Mouse (Mus musculus): ENCODE data around the gene Gm21976. TPM values are rescaled to one million over a fixed set of nuclear protein-coding genes. Genes with fewer than 3 reads are reported as not detected.
A peak's percentile ranks its signal among the peaks of the same experiment; 100 is the strongest.

Gene Gm21976
- polyA plus RNA-seq, 1 experiment from 2014 or later, result not detected

DNA sequence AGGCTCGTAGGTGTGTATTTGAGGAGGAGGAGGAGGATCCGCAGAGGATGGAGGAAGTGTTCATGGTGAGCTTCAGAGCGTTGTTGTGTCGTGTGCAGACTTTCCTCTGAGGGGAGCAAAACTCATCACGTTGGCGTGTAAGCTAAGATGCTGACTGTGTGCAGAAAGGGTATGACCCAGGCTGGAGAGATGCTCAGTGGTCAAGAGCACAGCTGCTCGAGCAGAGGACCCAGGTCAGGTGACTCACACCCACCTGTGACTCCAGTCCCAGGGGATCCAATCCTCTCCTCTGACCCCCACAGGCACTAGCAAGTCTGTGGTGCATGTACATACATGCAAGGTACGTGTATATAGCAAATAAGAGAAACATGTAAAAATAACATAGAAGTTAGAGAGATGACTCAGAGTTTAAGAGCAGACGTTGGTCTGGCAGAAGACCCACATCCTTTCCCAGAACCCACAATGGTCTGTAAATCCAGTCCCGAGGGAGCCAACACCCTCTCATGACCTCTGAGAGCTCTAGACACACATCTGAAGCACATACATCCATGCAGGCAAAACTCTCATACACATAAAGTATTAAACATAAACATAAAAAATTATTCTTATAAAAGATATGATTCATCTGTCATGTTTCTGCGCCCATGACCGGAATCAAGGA lies 1.4 kb downstream of the Gm21976 start:
- no peaks in the 10 kb centered on the region for H3K9me3 ChIP-seq (ENCODE audit: control insufficient read depth, low read length)
- no peak overlapping the region for H3K9ac ChIP-seq (ENCODE audit: low read length)
- H3K36me3 ChIP-seq (ENCODE audit: control insufficient read depth, insufficient read depth, low read length), result no peaks in the 10 kb centered on the region
- 66% methylated on average over 12 of the region's 12 CpGs for WGBS
- ATAC-seq (ENCODE audit: low FRiP score, low TSS enrichment) (no peak), DNase-seq (ENCODE audit: low spot score) (no peak)
- H3K4me2 ChIP-seq (replicated peaks; ENCODE audit: low read depth), result no peak overlapping the region
- no peaks in the 10 kb centered on the region for H3K4me1 ChIP-seq (replicated peaks; ENCODE audit: control insufficient read depth, insufficient read depth)
- H3K4me3 ChIP-seq (ENCODE audit: low read depth, low read length), result no peak overlapping the region
- H3K27me3 ChIP-seq (ENCODE audit: control insufficient read depth, insufficient read depth, low read length), result no peaks in the 10 kb centered on the region
- H3K27ac ChIP-seq (replicated peaks), result no peak overlapping the region
- TF ChIP-seq EP300 (optimal IDR thresholded peaks at IDR 0.05) (no peak), CTCF (IDR thresholded peaks at IDR 0.05; ENCODE audit: low read depth) (no peak)

DNA sequence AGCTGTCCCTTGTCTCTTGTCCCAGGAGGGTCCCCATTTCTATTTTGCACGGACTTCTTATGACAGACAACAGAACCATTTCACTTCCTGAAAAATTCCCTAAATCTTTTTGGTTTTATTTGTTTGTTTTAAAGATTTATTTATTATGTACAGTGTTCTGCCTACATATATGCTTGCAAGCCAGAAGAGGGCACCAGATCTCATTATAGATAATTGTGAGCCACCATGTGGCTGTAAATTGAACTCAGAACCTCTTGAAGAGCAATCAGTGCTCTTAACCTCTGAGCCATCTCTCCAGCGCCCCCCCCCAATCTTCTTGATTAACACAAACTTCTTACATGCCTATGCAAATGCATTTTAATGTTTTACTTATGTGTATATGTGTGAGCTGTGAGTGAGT lies 11.0 kb downstream of the Gm21976 start:
- H3K4me1 ChIP-seq (replicated peaks; ENCODE audit: control insufficient read depth, insufficient read depth), result no peaks in the 10 kb centered on the region
- ATAC-seq (ENCODE audit: low FRiP score, low TSS enrichment), result no peak

DNA sequence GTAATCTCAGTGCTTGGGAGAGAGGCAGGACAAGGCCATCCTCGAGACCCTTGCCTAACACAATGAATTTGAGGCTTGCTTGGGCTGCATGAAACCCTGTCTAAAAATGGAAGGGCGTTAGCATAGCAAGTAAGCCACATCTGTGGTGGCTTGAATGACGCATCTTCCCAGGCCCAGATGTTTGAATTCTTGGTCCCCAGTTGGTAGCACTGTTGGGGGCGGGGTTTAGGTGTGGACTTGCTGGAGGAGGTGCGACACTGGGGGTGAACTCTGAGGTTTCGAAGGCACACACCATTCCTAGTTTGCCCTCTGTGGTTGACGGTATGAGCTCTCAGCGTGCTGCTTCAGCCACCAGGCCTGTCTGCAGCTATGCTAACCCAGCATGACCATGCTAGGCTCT lies 12.0 kb downstream of the Gm21976 start:
- no peak overlapping the region for H3K27ac ChIP-seq (replicated peaks)
- no peak overlapping the region for H3K9ac ChIP-seq (ENCODE audit: low read length)
- no peaks in the 10 kb centered on the region for H3K4me1 ChIP-seq (replicated peaks; ENCODE audit: control insufficient read depth, insufficient read depth)
- H3K4me3 ChIP-seq (ENCODE audit: low read depth, low read length), result no peak overlapping the region
- no peak for ATAC-seq (ENCODE audit: low FRiP score, low TSS enrichment)
- no peaks in the 10 kb centered on the region for H3K27me3 ChIP-seq (ENCODE audit: control insufficient read depth, insufficient read depth, low read length)
- H3K9me3 ChIP-seq (ENCODE audit: control insufficient read depth, low read length), result no peaks in the 10 kb centered on the region
- TF ChIP-seq EP300 (optimal IDR thresholded peaks at IDR 0.05) (no peak), CTCF (IDR thresholded peaks at IDR 0.05; ENCODE audit: low read depth) (no peak)
- DNase-seq (ENCODE audit: low spot score), result no peak
- WGBS, result 71% methylated on average over 8 of the region's 8 CpGs
- no peaks in the 10 kb centered on the region for H3K36me3 ChIP-seq (ENCODE audit: control insufficient read depth, insufficient read depth, low read length)
- H3K4me2 ChIP-seq (replicated peaks; ENCODE audit: low read depth), result no peak overlapping the region

More for the DNA sequence above, 11.0 kb downstream of the Gm21976 start:
- Histone ChIP-seq H3K36me3 (ENCODE audit: control insufficient read depth, insufficient read depth, low read length) (no peaks in the 10 kb centered on the region), H3K4me2 (replicated peaks; ENCODE audit: low read depth) (no peak overlapping the region), H3K9ac (ENCODE audit: low read length) (no peak overlapping the region), H3K27ac (replicated peaks) (no peak overlapping the region), H3K9me3 (ENCODE audit: control insufficient read depth, low read length) (no peaks in the 10 kb centered on the region), H3K27me3 (ENCODE audit: control insufficient read depth, insufficient read depth, low read length) (no peaks in the 10 kb centered on the region), H3K4me3 (ENCODE audit: low read depth, low read length) (no peak overlapping the region)
- DNase-seq (ENCODE audit: low spot score), result no peak
- 39% methylated on average over 2 of the region's 2 CpGs for WGBS
- TF ChIP-seq EP300 (optimal IDR thresholded peaks at IDR 0.05) (no peak), CTCF (IDR thresholded peaks at IDR 0.05; ENCODE audit: low read depth) (peak; percentile 48)

DNA sequence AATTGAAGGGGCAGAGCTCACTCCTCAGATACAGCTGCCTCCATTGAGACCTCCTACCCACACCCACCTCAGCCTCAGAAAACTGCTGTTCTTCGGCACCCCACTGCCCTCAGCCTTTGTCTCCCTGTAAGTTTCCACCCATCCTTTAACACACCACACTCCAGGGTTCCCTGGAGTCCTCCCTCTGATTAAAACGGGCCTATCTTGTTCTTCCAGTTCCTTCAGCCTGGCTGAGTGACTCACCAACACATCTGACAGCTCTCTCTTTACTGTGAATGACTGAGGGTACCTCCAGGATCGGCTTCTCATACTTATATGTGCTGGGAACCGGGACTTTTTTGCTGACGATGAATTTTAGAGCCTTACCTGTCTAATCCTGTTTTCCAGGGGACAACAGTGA lies 16.4 kb downstream of the Gm21976 start:
- Histone ChIP-seq H3K9ac (ENCODE audit: low read length) (no peak overlapping the region), H3K4me2 (replicated peaks; ENCODE audit: low read depth) (no peak overlapping the region), H3K27ac (replicated peaks) (peak overlapping the region; percentile 83), H3K9me3 (ENCODE audit: control insufficient read depth, low read length) (no peaks in the 10 kb centered on the region), H3K27me3 (ENCODE audit: control insufficient read depth, insufficient read depth, low read length) (no peaks in the 10 kb centered on the region), H3K36me3 (ENCODE audit: control insufficient read depth, insufficient read depth, low read length) (no peaks in the 10 kb centered on the region), H3K4me3 (ENCODE audit: low read depth, low read length) (no peak overlapping the region), H3K4me1 (replicated peaks; ENCODE audit: control insufficient read depth, insufficient read depth) (no peaks in the 10 kb centered on the region)
- ATAC-seq (ENCODE audit: low FRiP score, low TSS enrichment) (peak; percentile 80), DNase-seq (ENCODE audit: low spot score) (peak; percentile 52)
- 37% methylated on average over 5 of the region's 5 CpGs for WGBS
- TF ChIP-seq EP300 (optimal IDR thresholded peaks at IDR 0.05), result peak; percentile 84
- no peak for TF ChIP-seq CTCF (IDR thresholded peaks at IDR 0.05; ENCODE audit: low read depth)

DNA sequence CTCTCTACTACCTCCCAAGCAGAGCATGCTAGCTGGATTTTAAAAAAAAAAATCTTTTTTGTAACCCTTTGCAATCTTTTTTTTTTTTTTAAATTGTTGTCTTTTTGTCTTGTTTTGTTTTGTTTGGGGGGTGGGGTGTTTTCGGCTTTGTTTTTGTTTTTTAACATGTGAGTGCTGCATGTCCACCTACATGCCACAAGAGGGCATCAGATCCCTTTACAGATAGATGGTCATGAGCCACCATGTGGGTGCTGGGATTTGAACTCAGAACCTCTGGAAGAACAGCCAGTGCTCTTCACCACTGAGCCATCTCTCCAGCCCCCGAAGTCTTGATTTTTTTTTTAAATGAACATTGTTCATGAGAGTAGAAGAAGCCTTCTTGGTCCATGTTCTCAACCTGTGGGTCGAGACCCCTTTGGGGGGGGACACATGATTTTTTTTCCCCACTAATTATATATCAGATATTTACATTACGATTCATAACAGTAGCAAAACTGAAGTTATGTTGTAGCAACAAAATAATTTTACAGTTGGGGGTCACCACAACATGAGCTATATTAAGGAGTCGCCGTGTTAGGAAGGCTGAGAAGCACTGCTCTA lies 18.3 kb downstream of the Gm21976 start:
- DNase-seq (ENCODE audit: low spot score) (no peak), ATAC-seq (ENCODE audit: low FRiP score, low TSS enrichment) (no peak)
- H3K9ac ChIP-seq (ENCODE audit: low read length), result no peak overlapping the region
- H3K27me3 ChIP-seq (ENCODE audit: control insufficient read depth, insufficient read depth, low read length), result no peaks in the 10 kb centered on the region
- H3K4me1 ChIP-seq (replicated peaks; ENCODE audit: control insufficient read depth, insufficient read depth), result no peaks in the 10 kb centered on the region
- H3K27ac ChIP-seq (replicated peaks), result no peak overlapping the region
- H3K9me3 ChIP-seq (ENCODE audit: control insufficient read depth, low read length), result no peaks in the 10 kb centered on the region
- WGBS, result 95% methylated on average over 6 of the region's 6 CpGs
- no peak overlapping the region for H3K4me3 ChIP-seq (ENCODE audit: low read depth, low read length)
- H3K4me2 ChIP-seq (replicated peaks; ENCODE audit: low read depth), result no peak overlapping the region
- TF ChIP-seq CTCF (IDR thresholded peaks at IDR 0.05; ENCODE audit: low read depth), result peak; percentile 57
- no peak for TF ChIP-seq EP300 (optimal IDR thresholded peaks at IDR 0.05)
- no peaks in the 10 kb centered on the region for H3K36me3 ChIP-seq (ENCODE audit: control insufficient read depth, insufficient read depth, low read length)
